Comparison of ENCODE assay signal across 30 mouse cellular contexts in genomic region chr9:46235649-46236048, GRCm38 (mm10). TPM values are rescaled to one million over a fixed set of nuclear protein-coding genes. Genes with fewer than 3 reads are reported as not detected.
DNase-seq lines count a peak whose midpoint lies in the region; ATAC-seq and TF ChIP-seq lines count a peak whose summit lies in the region.
"Had no signal": no experiment of that assay in that cellular context is flagged by ENCODE, and none has a peak within 500 bp of the region (broad histone marks: within the 10 kb centered on the region; RNA-seq: fewer than 3 reads in every experiment).

No protein-coding gene starts in this region.

- H3K79me2 ChIP-seq in liver, adult 2 months (ENCODE audit: control insufficient read depth, insufficient read depth, low read length) = peaks cover 8% of the 10 kb centered on the region

- H3K4me1 ChIP-seq in liver, adult 2 months (ENCODE audit: control insufficient read depth, insufficient read depth, low read length) = peaks cover 15% of the 10 kb centered on the region
- H3K4me1 ChIP-seq in liver, embryonic 13.5 days (replicated peaks) = peaks cover 27% of the 10 kb centered on the region
- H3K4me1 ChIP-seq in stomach, embryonic 16.5 days (ENCODE audit: control insufficient read depth, insufficient read depth, low read length) = 0 out of 2 replicates have a peak, but pooled peaks cover under 1% of the 10 kb centered on the region
- H3K4me1 ChIP-seq: forebrain, embryonic 15.5 days had no signal

- ATAC-seq in liver, embryonic 13.5 days (ENCODE audit: low read depth) = peak; percentile 69
- 0 out of 2 replicates have a peak, but pooled peaks have one; percentile 18 for ATAC-seq in stomach, embryonic 16.5 days (ENCODE audit: insufficient read depth, low FRiP score)
- ATAC-seq: forebrain, embryonic 15.5 days; midbrain, embryonic 15.5 days had no signal

- TF ChIP-seq POLR2A in liver, adult 2 months (IDR thresholded peaks at IDR 0.05; ENCODE audit: extremely low read depth, insufficient read depth, low read length) = no peak

- H3K4me3 ChIP-seq in liver, adult 2 months (ENCODE audit: insufficient read depth, low read depth, low read length) = peak overlapping the region; percentile 16
- H3K4me3 ChIP-seq in liver, embryonic 13.5 days (replicated peaks) = no peak overlapping the region
- H3K4me3 ChIP-seq in stomach, embryonic 16.5 days (replicated peaks; ENCODE audit: low read length) = no peak overlapping the region
- H3K4me3 ChIP-seq: embryonic facial prominence, embryonic 13.5 days; erythroblast, embryonic 14.5 days; forebrain, embryonic 15.5 days; hindbrain, embryonic 15.5 days; midbrain, embryonic 15.5 days; neural tube, embryonic 12.5 days had no signal

- H3K27me3 ChIP-seq in liver, adult 2 months (ENCODE audit: control insufficient read depth, insufficient read depth, low read length) = no peaks in the 10 kb centered on the region
- H3K27me3 ChIP-seq in liver, embryonic 13.5 days = no peaks in the 10 kb centered on the region
- H3K27me3 ChIP-seq in stomach, embryonic 16.5 days (ENCODE audit: control insufficient read depth, insufficient read depth, low read length) = no peaks in the 10 kb centered on the region
- H3K27me3 ChIP-seq: embryonic facial prominence, embryonic 13.5 days; forebrain, embryonic 15.5 days; hindbrain, embryonic 15.5 days; midbrain, embryonic 15.5 days had no signal

- H3K4me2 ChIP-seq in liver, embryonic 13.5 days = no peak overlapping the region
- no peak overlapping the region for H3K4me2 ChIP-seq in stomach, embryonic 16.5 days (ENCODE audit: low read depth, low read length)
- H3K4me2 ChIP-seq: embryonic facial prominence, embryonic 13.5 days; forebrain, embryonic 15.5 days; heart, embryonic 11.5 days; hindbrain, embryonic 15.5 days; midbrain, embryonic 15.5 days; neural tube, embryonic 12.5 days had no signal

- TF ChIP-seq CTCF in liver, adult 2 months (IDR thresholded peaks at IDR 0.05; ENCODE audit: low read depth, low read length) = no peak

- peak overlapping the region; percentile 97 for H3K27ac ChIP-seq in liver, adult 2 months (replicated peaks; ENCODE audit: insufficient read depth, low read depth, low read length)
- H3K27ac ChIP-seq in liver, embryonic 13.5 days = peak overlapping the region; percentile 54
- no peak overlapping the region for H3K27ac ChIP-seq in stomach, embryonic 16.5 days (ENCODE audit: low read length)
- H3K27ac ChIP-seq: embryonic facial prominence, embryonic 13.5 days; forebrain, embryonic 15.5 days; hindbrain, embryonic 15.5 days; kidney, postnatal 0 days; midbrain, embryonic 15.5 days; neural tube, embryonic 12.5 days had no signal

- no peaks in the 10 kb centered on the region for H3K9me3 ChIP-seq in liver, embryonic 13.5 days (replicated peaks)
- H3K9me3 ChIP-seq in stomach, embryonic 16.5 days (replicated peaks; ENCODE audit: control insufficient read depth, low read length) = no peaks in the 10 kb centered on the region
- H3K9me3 ChIP-seq: embryonic facial prominence, embryonic 13.5 days; forebrain, embryonic 15.5 days; hindbrain, embryonic 15.5 days; midbrain, embryonic 15.5 days; neural tube, embryonic 12.5 days had no signal

- DNase-seq in kidney, adult 11 months = peak; percentile 53
- DNase-seq in kidney, postnatal 10 days = no peak
- DNase-seq in liver, adult 2 months (ENCODE audit: extremely low read depth, low read depth, low spot score) = peak; percentile 87
- DNase-seq in liver = no peak
- peak; percentile 18 for DNase-seq in liver, embryonic 13.5 days
- no peak for DNase-seq in embryo, embryonic 9.5 days (ENCODE audit: extremely low spot score)
- no peak for DNase-seq in cerebellum, adult 8-10 months
- DNase-seq: cerebellum, postnatal 14 days; lung, postnatal 4 days; retina, postnatal 1 day; right cerebral cortex, postnatal 25 days; thymus, adult 18-20 months; thymus, postnatal 36 days had no signal

- peaks cover 4% of the 10 kb centered on the region; the same call in 1 of the 2 replicates for H3K36me3 ChIP-seq in liver, adult 2 months (ENCODE audit: control insufficient read depth, insufficient read depth, low read length)
- no peaks in the 10 kb centered on the region for H3K36me3 ChIP-seq in liver, embryonic 13.5 days
- no peaks in the 10 kb centered on the region for H3K36me3 ChIP-seq in stomach, embryonic 16.5 days (ENCODE audit: control insufficient read depth, insufficient read depth, low read length)
- H3K36me3 ChIP-seq: embryonic facial prominence, embryonic 13.5 days; forebrain, embryonic 15.5 days; hindbrain, embryonic 15.5 days; midbrain, embryonic 15.5 days; neural tube, embryonic 12.5 days had no signal

- peak overlapping the region; percentile 70 for H3K9ac ChIP-seq in liver, adult 2 months (ENCODE audit: low read depth, low read length)
- no peak overlapping the region for H3K9ac ChIP-seq in liver, embryonic 13.5 days
- no peak overlapping the region for H3K9ac ChIP-seq in stomach, embryonic 16.5 days (ENCODE audit: low read length)
- H3K9ac ChIP-seq: embryonic facial prominence, embryonic 13.5 days; forebrain, embryonic 15.5 days; hindbrain, embryonic 15.5 days; midbrain, embryonic 15.5 days; neural tube, embryonic 12.5 days had no signal

- WGBS in liver, adult 2 months = 41% methylated on average over 4 of the region's 4 CpGs
- 47% methylated on average over 4 of the region's 4 CpGs for WGBS in liver, embryonic 13.5 days (ENCODE audit: insufficient replicate concordance)
- 46% methylated on average over 4 of the region's 4 CpGs for WGBS in stomach, embryonic 16.5 days

RNA-seq across cellular contexts. Expression of gene Apoc3, which starts 0.2 kb away (rescaled TPM):
- total RNA-seq in liver, adult 2 months (2014; rRNA removed) = 2,319 and 2,365 TPM in 2 replicates
- 8,710 and 9,739 TPM in 2 replicates for polyA plus RNA-seq in liver, adult 2 months (2012; rRNA removed)
- polyA plus RNA-seq in liver, embryonic 13.5 days (2015; fragmentation: Nextera tagmentation; extraction: Ambion mirVana) = 2.7 and 3.1 TPM in 2 replicates
- polyA plus RNA-seq in stomach, embryonic 16.5 days (2015; fragmentation: Nextera tagmentation; extraction: Ambion mirVana) = 64.3 and 64.4 TPM in 2 replicates
- total RNA-seq: hematopoietic stem cell, adult 5-6 weeks; megakaryocyte-erythroid progenitor cell, adult 5-6 weeks had no signal
- polyA plus RNA-seq: embryonic facial prominence, embryonic 13.5 days; erythroblast, embryonic 14.5 days; forebrain, embryonic 15.5 days; heart, embryonic 11.5 days; heart, postnatal 0 days; hindbrain, embryonic 15.5 days; limb, embryonic 14.5 days; lung, embryonic 16.5 days; midbrain, embryonic 15.5 days; neural tube, embryonic 12.5 days had no signal

RNA-seq across cellular contexts. Expression of gene Apoa4, which starts 4.8 kb away (rescaled TPM):
- 187 and 323 TPM in 2 replicates for total RNA-seq in liver, adult 2 months (2014; rRNA removed)
- polyA plus RNA-seq in liver, adult 2 months (2012; rRNA removed) = 177 and 239 TPM in 2 replicates
- 0.10 and 0.15 TPM in 2 replicates for polyA plus RNA-seq in liver, embryonic 13.5 days (2015; fragmentation: Nextera tagmentation; extraction: Ambion mirVana)
- polyA plus RNA-seq in stomach, embryonic 16.5 days (2015; fragmentation: Nextera tagmentation; extraction: Ambion mirVana) = 196 and 228 TPM in 2 replicates
- total RNA-seq: gastrocnemius, adult 8-10 months; hematopoietic stem cell, adult 5-6 weeks; left cerebral cortex, postnatal 36 days; megakaryocyte-erythroid progenitor cell, adult 5-6 weeks had no signal
- polyA plus RNA-seq: embryonic facial prominence, embryonic 13.5 days; erythroblast, embryonic 14.5 days; forebrain, embryonic 15.5 days; gonadal fat pad, adult 2 months; heart, embryonic 11.5 days; heart, postnatal 0 days; hindbrain, embryonic 15.5 days; lung, embryonic 16.5 days; neural tube, embryonic 12.5 days had no signal

RNA-seq across cellular contexts. Expression of gene Apoa1, which starts 7.3 kb away (rescaled TPM):
- total RNA-seq in liver, adult 2 months (2014; rRNA removed) = 4,768 and 8,294 TPM in 2 replicates
- polyA plus RNA-seq in liver, adult 2 months (2012; rRNA removed) = 7,598 and 8,406 TPM in 2 replicates
- 2,174 and 2,280 TPM in 2 replicates for polyA plus RNA-seq in liver, embryonic 13.5 days (2015; fragmentation: Nextera tagmentation; extraction: Ambion mirVana)
- 510 and 643 TPM in 2 replicates for polyA plus RNA-seq in stomach, embryonic 16.5 days (2015; fragmentation: Nextera tagmentation; extraction: Ambion mirVana)
- total RNA-seq: hematopoietic stem cell, adult 5-6 weeks; megakaryocyte-erythroid progenitor cell, adult 5-6 weeks had no signal

RNA-seq across cellular contexts. Expression of gene Apoa5, which starts 32.8 kb away (rescaled TPM):
- total RNA-seq in liver, adult 2 months (2014; rRNA removed) = 771 and 1,014 TPM in 2 replicates
- polyA plus RNA-seq in liver, adult 2 months (2012; rRNA removed) = 2,298 and 3,079 TPM in 2 replicates
- 0.73 and 0.83 TPM in 2 replicates for polyA plus RNA-seq in liver, embryonic 13.5 days (2015; fragmentation: Nextera tagmentation; extraction: Ambion mirVana)
- 0.49 TPM in 1 of 2 replicates, not detected in the other for polyA plus RNA-seq in stomach, embryonic 16.5 days (2015; fragmentation: Nextera tagmentation; extraction: Ambion mirVana)
- total RNA-seq: hematopoietic stem cell, adult 5-6 weeks; left cerebral cortex, postnatal 36 days; megakaryocyte-erythroid progenitor cell, adult 5-6 weeks had no signal
- polyA plus RNA-seq: embryonic facial prominence, embryonic 13.5 days; erythroblast, embryonic 14.5 days; forebrain, embryonic 15.5 days; heart, embryonic 11.5 days; heart, postnatal 0 days; hindbrain, embryonic 15.5 days; limb, embryonic 14.5 days; lung, embryonic 16.5 days; midbrain, embryonic 15.5 days; neural tube, embryonic 12.5 days had no signal

RNA-seq across cellular contexts. Expression of gene Zpr1, which starts 37.2 kb away (rescaled TPM):
- 25.9 and 42.4 TPM in 2 replicates for total RNA-seq in liver, adult 2 months (2014; rRNA removed)
- 19.5 and 23.0 TPM in 2 replicates for polyA plus RNA-seq in liver, adult 2 months (2012; rRNA removed)
- polyA plus RNA-seq in liver, embryonic 13.5 days (2015; fragmentation: Nextera tagmentation; extraction: Ambion mirVana) = 39.5 and 44.6 TPM in 2 replicates
- polyA plus RNA-seq in stomach, embryonic 16.5 days (2015; fragmentation: Nextera tagmentation; extraction: Ambion mirVana) = 48.5 and 51.8 TPM in 2 replicates

Comparison
In these comparisons a context has a peak if more than half of its experiments do, and no peak if none do; other contexts are left out.
1. DNase-seq: peak in kidney, adult 11 months (single experiment), liver, adult 2 months (single experiment) and liver, embryonic 13.5 days (single experiment); none in kidney, postnatal 10 days (single experiment), liver (single experiment), embryo, embryonic 9.5 days (single experiment) and cerebellum, adult 8-10 months (single experiment).
2. RNA of gene Apoc3, which starts 0.2 kb away (polyA plus RNA-seq): 8,710 to 9,739 TPM in liver, adult 2 months; 64.3 to 64.4 TPM in stomach, embryonic 16.5 days and 2.7 to 3.1 TPM in liver, embryonic 13.5 days; every median in the first group is over 100 times any median in the second.
3. RNA of gene Apoa4, which starts 4.8 kb away (polyA plus RNA-seq): 196 to 228 TPM in stomach, embryonic 16.5 days and 177 to 239 TPM in liver, adult 2 months; 0.10 to 0.15 TPM in liver, embryonic 13.5 days; every median in the first group is over 100 times any median in the second.